Mouse (Mus musculus): ENCODE results near the gene Chd6. TPM values are rescaled to one million over a fixed set of nuclear protein-coding genes. Genes with fewer than 3 reads are reported as not detected.

Gene Chd6
- total and polyA plus RNA-seq, 3 experiments: 10.8 to 19.7 (median 14.0) TPM

GRCm38 (mm10) chr2:160918154-160918929, 190.5 kb downstream of the Chd6 start:
- dilution Hi-C loops (cut with MboI; ENCODE audit: extremely low pct_ligation_motif_present, extremely low pct_unique_long_range_greater_than_20kb, low sequenced_read_pairs) (no loop called here), in situ Hi-C loops (cut with MboI; ENCODE audit: low pct_ligation_motif_present, low pct_unique_long_range_greater_than_20kb, low sequenced_read_pairs) (no loop called here)
- Histone ChIP-seq H3K4me1 (ENCODE audit: control insufficient read depth in 1 of 2, insufficient read depth in 2 of 2) (peaks cover 7 to 49% of the 10 kb centered on the region in 2 experiments; a peak in 3 of 4 replicates), H3K36me3 (replicated peaks in 1 of 2; ENCODE audit: control insufficient read depth in 1 of 2, insufficient read depth in 1 of 2, low read length in 1 of 2) (no peaks in the 10 kb centered on the region), H3K27ac (ENCODE audit: insufficient read depth, low read depth) (no peak overlapping the region), H3K4me3 (replicated peaks in 1 of 3; ENCODE audit: low read depth in 2 of 3, low read length in 2 of 3, poor library complexity in 1 of 3) (no peak overlapping the region), H3K27me3 (replicated peaks) (no peaks in the 10 kb centered on the region), H3K79me2 (replicated peaks; ENCODE audit: control insufficient read depth, extremely low read depth, insufficient read depth, poor library complexity, severe bottlenecking) (no peaks in the 10 kb centered on the region), H3K9me3 (replicated peaks; ENCODE audit: low read length) (no peaks in the 10 kb centered on the region), H3K9ac (ENCODE audit: insufficient read depth, low read depth) (no peak overlapping the region), H3K4me2 (ENCODE audit: insufficient read depth, low read depth, poor library complexity, severe bottlenecking) (no peak overlapping the region)
- TF ChIP-seq BHLHE40 (IDR thresholded peaks at IDR 0.05; ENCODE audit: low read depth, low read length) (no peak), JUN (IDR thresholded peaks at IDR 0.05; ENCODE audit: insufficient read depth, low read depth, low read length) (no peak), TCF12 (IDR thresholded peaks at IDR 0.05; ENCODE audit: low read depth, low read length) (no peak), MEF2A (IDR thresholded peaks at IDR 0.05; ENCODE audit: borderline replicate concordance, low read depth, low read length) (no peak), ETS1 (conservative IDR thresholded peaks at IDR 0.05; ENCODE audit: low read depth, low read length) (no peak), NELFE (IDR thresholded peaks at IDR 0.05; ENCODE audit: low read depth, low read length) (no peak), MAFK (IDR thresholded peaks at IDR 0.05; ENCODE audit: insufficient replicate concordance, low read length) (no peak), EP300 (IDR thresholded peaks at IDR 0.05; ENCODE audit: low read length) (no peak), IRF4 (IDR thresholded peaks at IDR 0.05; ENCODE audit: low read depth, low read length) (no peak), ZMIZ1 (IDR thresholded peaks at IDR 0.05; ENCODE audit: low read depth, low read length) (no peak), SMC3 (IDR thresholded peaks at IDR 0.05; ENCODE audit: low read depth, low read length) (no peak), CTCF (conservative IDR thresholded peaks at IDR 0.05 in 1 of 2, IDR thresholded peaks at IDR 0.05 in 1 of 2; ENCODE audit: low read depth in 2 of 2, low read length in 2 of 2) (no peak), TBP (conservative IDR thresholded peaks at IDR 0.05; ENCODE audit: low read depth, low read length) (no peak)
- no peak for DNase-seq (ENCODE audit: extremely low read depth)

GRCm38 (mm10) chr2:160917313-160917712, 191.6 kb downstream of the Chd6 start:
- Histone ChIP-seq H3K36me3 (replicated peaks in 1 of 2; ENCODE audit: control insufficient read depth in 1 of 2, insufficient read depth in 1 of 2, low read length in 1 of 2) (no peaks in the 10 kb centered on the region), H3K4me3 (replicated peaks in 1 of 3; ENCODE audit: low read depth in 2 of 3, low read length in 2 of 3, poor library complexity in 1 of 3) (no peak overlapping the region), H3K9ac (ENCODE audit: insufficient read depth, low read depth) (no peak overlapping the region), H3K79me2 (replicated peaks; ENCODE audit: control insufficient read depth, extremely low read depth, insufficient read depth, poor library complexity, severe bottlenecking) (no peaks in the 10 kb centered on the region), H3K27ac (ENCODE audit: insufficient read depth, low read depth) (no peak overlapping the region), H3K4me1 (ENCODE audit: control insufficient read depth in 1 of 2, insufficient read depth in 2 of 2) (peaks cover 7 to 43% of the 10 kb centered on the region in 2 experiments; a peak in 3 of 4 replicates), H3K4me2 (ENCODE audit: insufficient read depth, low read depth, poor library complexity, severe bottlenecking) (no peak overlapping the region), H3K9me3 (replicated peaks; ENCODE audit: low read length) (peaks cover 3% of the 10 kb centered on the region), H3K27me3 (replicated peaks) (no peaks in the 10 kb centered on the region)
- TF ChIP-seq MYC (IDR thresholded peaks at IDR 0.05; ENCODE audit: low read depth, low read length): no peak
- TF ChIP-seq MAZ (IDR thresholded peaks at IDR 0.05; ENCODE audit: low read depth, low read length): no peak
- TF ChIP-seq SMC3 (IDR thresholded peaks at IDR 0.05; ENCODE audit: low read depth, low read length): no peak
- TF ChIP-seq USF2 (conservative IDR thresholded peaks at IDR 0.05; ENCODE audit: low read depth, low read length): no peak
- TF ChIP-seq BHLHE40 (IDR thresholded peaks at IDR 0.05; ENCODE audit: low read depth, low read length): no peak
- TF ChIP-seq JUN (IDR thresholded peaks at IDR 0.05; ENCODE audit: insufficient read depth, low read depth, low read length): no peak
- TF ChIP-seq MAX (IDR thresholded peaks at IDR 0.05; ENCODE audit: low read length): no peak
- no peak for TF ChIP-seq SIN3A (IDR thresholded peaks at IDR 0.05; ENCODE audit: low read length)
- dilution Hi-C loops (cut with MboI; ENCODE audit: extremely low pct_ligation_motif_present, extremely low pct_unique_long_range_greater_than_20kb, low sequenced_read_pairs): no loop called here
- in situ Hi-C loops (cut with MboI; ENCODE audit: low pct_ligation_motif_present, low pct_unique_long_range_greater_than_20kb, low sequenced_read_pairs): no loop called here
- no peak for DNase-seq (ENCODE audit: extremely low read depth)
